Mouse (Mus musculus) retina, postnatal 1 day (tissue): ENCODE results near the gene Tmem79.
A peak's percentile ranks its signal among the peaks of the same experiment; 100 is the strongest.
"Not testable (repeated sequence)": the region's sequence is repeated elsewhere in the genome, so short reads cannot be mapped to it uniquely, and the experiment has no call there.

Experiments
- DNase-seq: peaks from one replicate; pipeline ENCODE4 v3.0.0-alpha.2; 2012

The Tmem79 gene

GRCm38 (mm10) chr3:88352907-88353306, 17.0 kb upstream of the Tmem79 start:
- no peak for DNase-seq

GRCm38 (mm10) chr3:88350732-88351131, 14.8 kb upstream of the Tmem79 start:
- no peak for DNase-seq

DNA sequence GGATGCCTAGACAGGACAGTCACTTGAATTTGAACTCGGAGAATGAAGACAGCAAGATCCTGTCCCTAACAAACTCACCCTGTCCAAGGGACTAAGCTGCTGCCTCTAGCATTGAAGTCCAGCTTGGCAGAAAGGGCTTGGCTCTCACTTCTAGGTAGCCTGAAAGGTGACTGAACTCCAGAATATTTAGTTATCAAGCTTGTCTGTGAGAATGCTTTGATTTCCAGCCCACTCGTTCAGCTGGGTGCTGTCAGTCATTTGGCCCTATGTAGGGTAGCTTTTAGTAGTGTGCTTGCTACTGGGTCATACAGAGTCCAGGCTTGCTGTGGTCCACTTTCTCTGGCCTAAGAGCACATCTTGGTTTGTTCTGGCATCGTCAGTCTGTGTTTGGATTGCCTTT, 3.1 kb upstream of the Tmem79 start:
- DNase-seq: no peak

DNA sequence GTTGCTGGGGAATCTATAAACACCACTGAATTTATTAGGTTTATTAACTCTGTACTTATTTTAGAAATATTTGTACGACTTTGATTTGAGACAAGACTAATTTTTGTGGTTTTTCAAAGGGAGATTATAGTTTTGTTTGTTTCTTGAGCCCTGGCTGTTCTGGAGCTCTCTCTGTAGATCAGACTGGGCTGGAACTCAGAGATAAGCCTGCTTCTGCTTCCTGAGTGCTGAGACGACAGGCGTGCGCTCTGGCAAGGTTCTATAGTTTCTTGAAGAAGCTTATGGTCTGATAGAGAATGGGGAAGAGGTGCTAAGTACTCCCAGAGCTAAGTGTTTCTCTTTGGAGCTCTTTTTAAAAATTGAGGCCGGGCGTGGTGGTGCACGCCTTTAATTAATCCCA, 2.4 kb upstream of the Tmem79 start:
- no peak for DNase-seq

DNA sequence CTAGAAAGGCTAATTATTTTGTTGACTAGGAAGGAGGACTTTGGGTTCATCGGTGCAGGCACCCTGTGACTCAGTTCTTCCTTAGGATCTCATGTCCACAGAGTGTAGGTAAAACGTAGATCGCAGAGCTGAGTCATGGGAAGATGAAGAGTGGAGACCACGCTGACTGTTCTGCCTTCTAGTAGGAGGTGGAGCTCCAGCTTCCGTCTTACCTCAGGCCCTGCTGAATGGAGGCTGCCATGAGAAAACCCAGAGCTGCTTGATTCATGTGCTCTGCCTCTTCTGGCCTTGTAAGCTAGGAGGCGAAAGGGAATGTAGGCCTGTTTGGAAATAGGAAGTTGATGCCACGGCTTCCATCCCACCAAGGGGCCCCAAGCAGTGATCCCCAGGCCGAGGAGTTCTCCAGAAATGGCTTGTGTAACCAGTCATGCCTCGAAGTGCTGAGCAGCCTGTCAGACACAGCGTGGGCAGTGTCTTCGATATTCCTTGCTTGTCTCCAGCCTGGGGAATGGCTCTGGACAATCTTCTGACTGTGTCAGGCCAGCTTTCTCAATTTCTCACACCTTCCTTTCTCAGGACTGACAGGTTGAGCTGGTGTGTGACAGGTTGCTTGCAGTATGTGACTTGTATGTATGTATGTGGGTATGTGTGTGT, 1.5 kb upstream of the Tmem79 start:
- no peak for DNase-seq

GRCm38 (mm10) chr3:88335436-88336053, 403 bp downstream of the Tmem79 start:
- DNase-seq: no peak

DNA sequence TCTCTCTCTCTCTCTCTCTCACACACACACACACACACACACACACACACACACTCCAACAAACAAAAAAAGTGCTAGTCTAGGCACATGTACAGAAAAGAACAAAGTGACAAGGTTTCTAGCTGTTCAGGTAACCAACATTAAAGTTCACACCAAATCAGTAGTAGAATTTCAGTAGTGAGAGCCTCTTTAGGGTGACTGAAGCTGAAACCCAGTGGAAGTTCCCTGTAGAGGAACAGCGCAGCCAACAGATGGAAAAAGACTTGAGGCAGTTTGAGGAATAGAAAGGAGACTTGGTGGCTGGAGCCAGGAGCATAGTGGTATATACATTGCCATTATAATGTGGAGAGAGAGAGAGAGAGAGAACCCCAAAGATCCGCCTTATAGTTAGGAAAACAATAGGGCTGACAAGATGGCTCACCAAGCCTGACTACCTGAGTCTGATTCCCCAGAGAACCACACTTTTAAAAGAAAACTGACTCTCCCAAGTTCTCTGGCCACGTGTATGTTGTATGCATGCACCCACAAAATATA, 979 bp downstream of the Tmem79 start:
- no peak for DNase-seq

GRCm38 (mm10) chr3:88334029-88334658, 1.8 kb downstream of the Tmem79 start:
- no peak for DNase-seq

DNA sequence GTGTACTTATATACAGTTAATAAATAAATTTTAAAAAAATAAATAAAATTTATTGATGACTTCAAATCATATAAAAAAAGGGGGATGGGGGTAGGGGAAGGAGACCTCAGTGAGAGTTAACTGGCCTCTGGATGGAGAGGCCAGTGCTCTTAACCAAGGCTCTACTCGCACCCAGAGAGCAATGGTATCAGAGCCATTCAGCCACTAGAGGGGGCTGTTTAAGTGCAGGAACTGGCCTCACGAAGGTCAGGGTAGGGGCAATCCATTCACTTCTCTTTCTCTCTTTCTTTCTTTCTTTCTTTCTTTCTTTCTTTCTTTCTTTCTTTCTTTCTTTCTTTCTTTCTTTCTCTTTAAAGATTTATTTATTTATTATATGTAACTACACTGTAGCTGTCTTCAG, 4.7 kb downstream of the Tmem79 start:
- DNase-seq: peak; percentile 68

- no peak for DNase-seq
Observed at GRCm38 (mm10) chr3:88328956-88329355, 7.0 kb downstream of the Tmem79 start.

- DNase-seq: peak; percentile 85
Observed at GRCm38 (mm10) chr3:88324951-88325405, 11.0 kb downstream of the Tmem79 start, which contains the start of gene Glmp. Gene Glmp, plus strand, starts transcription at chr3:88325023.

DNA sequence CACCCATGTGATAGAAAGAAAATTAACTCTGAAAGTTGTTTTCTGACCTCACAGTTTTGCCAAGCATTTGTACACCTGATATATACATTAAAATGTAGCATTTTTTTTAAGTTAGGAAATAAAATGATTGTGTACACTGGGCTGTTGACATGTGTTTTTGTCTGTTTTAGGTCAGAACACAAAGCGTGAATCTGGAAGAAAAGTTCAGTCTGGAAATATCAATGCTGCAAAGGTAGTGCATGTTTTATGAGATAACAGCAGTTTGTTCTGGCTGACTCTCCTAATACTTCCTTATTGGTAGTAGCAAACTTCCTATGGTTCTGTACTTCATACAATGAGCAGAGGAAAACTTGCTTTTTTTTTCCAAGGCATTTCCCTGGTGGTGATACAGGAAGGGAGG, 36.8 kb downstream of the Tmem79 start:
- no peak for DNase-seq

- no peak for DNase-seq
Observed at GRCm38 (mm10) chr3:88297321-88297851, 38.6 kb downstream of the Tmem79 start.

- peak; percentile 100 for DNase-seq
Observed at GRCm38 (mm10) chr3:88296561-88297318, 39.2 kb downstream of the Tmem79 start, which contains the start of the genes Tsacc and Cct3. Gene Tsacc, minus strand, starts transcription at chr3:88296999. Gene Cct3, plus strand, starts transcription at chr3:88297116.

- no peak for DNase-seq
Observed at GRCm38 (mm10) chr3:88296110-88296560, 39.8 kb downstream of the Tmem79 start.

DNA sequence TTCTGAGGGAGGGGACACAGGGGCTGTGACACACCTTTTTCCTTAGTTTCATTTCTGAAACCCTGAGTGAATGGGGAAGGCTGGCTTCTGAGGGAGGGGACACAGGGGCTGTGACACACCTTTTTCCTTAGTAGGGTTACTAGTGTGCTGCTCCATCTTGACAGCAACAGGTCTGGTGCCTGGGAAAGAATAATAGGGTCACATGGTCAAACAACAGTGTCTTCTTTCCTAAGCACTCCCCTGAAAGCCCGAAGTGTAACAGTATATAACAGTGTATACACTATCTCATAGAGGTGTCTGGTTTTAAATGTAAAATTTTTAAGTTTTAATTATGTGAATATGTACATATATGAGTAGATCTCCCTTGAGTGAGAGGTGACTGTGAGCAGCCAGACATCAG, 40.7 kb downstream of the Tmem79 start:
- DNase-seq: not testable (repeated sequence)

- peak; percentile 35 for DNase-seq
Observed at GRCm38 (mm10) chr3:88291970-88292369, 44.0 kb downstream of the Tmem79 start.

DNA sequence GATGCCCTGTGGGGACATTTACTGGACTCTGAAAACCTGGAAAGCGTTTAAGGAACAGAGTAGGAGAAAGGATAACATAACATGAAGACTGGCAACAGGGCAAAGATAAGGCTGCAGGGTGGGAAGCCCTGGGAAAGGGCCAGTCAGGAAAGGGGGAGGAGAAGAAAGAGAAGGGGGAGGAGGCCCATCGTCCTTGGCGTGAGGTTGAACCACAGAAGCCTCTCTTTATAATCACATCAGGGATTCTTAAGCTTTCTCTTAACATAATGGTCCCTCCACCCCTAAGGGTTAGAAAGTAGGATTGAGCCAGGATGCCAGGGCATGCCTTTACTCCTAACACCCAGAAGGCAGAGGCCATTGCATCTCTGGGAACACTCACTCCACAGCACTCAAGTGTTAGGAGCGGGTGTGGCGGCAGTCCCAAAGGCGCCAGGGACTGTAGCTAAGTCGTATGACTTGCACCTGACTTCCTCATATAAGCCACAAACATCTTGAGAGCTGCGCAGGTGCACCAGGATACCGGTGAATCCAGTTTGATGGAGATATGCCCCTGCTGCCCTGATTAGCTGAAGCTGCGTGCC, 47.7 kb downstream of the Tmem79 start:
- not testable (repeated sequence) for DNase-seq

GRCm38 (mm10) chr3:88287110-88287509, 48.8 kb downstream of the Tmem79 start, which contains the start of gene Gm38392:
Gene Gm38392, minus strand, starts transcription at chr3:88287210.
- DNase-seq: no peak

GRCm38 (mm10) chr3:88285565-88285895, 50.4 kb downstream of the Tmem79 start:
- not testable (repeated sequence) for DNase-seq

DNA sequence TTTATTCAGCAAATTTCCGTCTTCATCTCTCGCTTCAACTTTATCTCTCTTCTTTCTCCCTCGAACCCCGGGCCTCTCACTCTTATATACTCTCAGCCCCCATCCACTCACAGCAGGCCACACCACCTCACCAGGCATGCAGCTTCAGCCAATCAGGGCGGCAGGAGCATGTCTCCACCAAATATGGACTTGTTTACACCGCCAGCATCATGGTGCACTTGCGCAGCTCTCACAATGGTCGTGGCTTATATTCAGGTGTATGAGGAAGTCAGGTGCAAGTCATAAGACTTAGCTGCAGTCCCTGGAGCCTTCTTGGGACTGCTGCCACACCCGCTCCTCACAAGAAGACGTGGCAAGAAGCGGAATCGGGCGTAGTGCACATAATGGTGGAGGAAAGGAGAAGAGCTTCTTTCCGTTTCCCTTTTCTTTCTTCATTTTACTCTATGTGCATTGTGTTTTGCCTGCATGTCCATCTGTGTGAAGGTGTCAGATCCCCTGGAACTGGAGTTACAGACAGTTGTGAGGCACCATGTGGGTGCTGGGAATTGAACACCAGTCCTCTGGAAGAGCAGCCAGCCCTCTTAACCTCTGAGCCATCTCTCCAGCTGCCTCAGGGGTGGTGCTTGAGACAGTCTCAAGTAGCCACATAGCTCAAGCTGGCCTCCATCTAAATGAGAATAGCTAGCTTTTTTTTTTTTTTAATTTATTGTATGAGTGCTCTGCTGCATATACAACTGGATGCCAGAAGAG, 51.0 kb downstream of the Tmem79 start:
- not testable (repeated sequence) for DNase-seq
